Mouse (Mus musculus): Measurements from ENCODE around the gene Irf1.

The Irf1 gene

GRCm38 (mm10) chr11:53761822-53762221, 8.0 kb upstream of the Irf1 start:
- peak; percentile 94 for DNase-seq

GRCm38 (mm10) chr11:53762426-53762825, 7.4 kb upstream of the Irf1 start:
- DNase-seq: no peak

- DNase-seq: peak; percentile 98
Observed at GRCm38 (mm10) chr11:53762827-53763495, 6.9 kb upstream of the Irf1 start.

- DNase-seq: peak; percentile 97
Observed at GRCm38 (mm10) chr11:53763496-53764140, 6.2 kb upstream of the Irf1 start.

- DNase-seq: no peak
Observed at GRCm38 (mm10) chr11:53764581-53764980, 5.2 kb upstream of the Irf1 start.

- no peak for DNase-seq
Observed at GRCm38 (mm10) chr11:53768422-53769184, 1.2 kb upstream of the Irf1 start.

- DNase-seq: no peak
Observed at GRCm38 (mm10) chr11:53769185-53769576, 633 bp upstream of the Irf1 start.

- peak; percentile 83 for DNase-seq
Observed at GRCm38 (mm10) chr11:53770125-53770791, 444 bp downstream of the Irf1 start.

- DNase-seq: no peak
Observed at GRCm38 (mm10) chr11:53771001-53771744, 1.4 kb downstream of the Irf1 start.

- DNase-seq: no peak
Observed at GRCm38 (mm10) chr11:53772536-53772935, 2.7 kb downstream of the Irf1 start.

GRCm38 (mm10) chr11:53773087-53773486, 3.3 kb downstream of the Irf1 start, which contains the start of gene Gm17334:
TSS of gene Gm17334 (minus strand) at chr11:53773187.
- no peak for DNase-seq

GRCm38 (mm10) chr11:53773641-53774360, 4.0 kb downstream of the Irf1 start:
- DNase-seq: no peak

- DNase-seq: peak; percentile 43
Observed at GRCm38 (mm10) chr11:53774659-53775255, 4.9 kb downstream of the Irf1 start.

- no peak for DNase-seq
Observed at GRCm38 (mm10) chr11:53777736-53778135, 7.9 kb downstream of the Irf1 start.

GRCm38 (mm10) chr11:53778455-53778854, 8.6 kb downstream of the Irf1 start:
- no peak for DNase-seq

GRCm38 (mm10) chr11:53779808-53780207, 10.0 kb downstream of the Irf1 start:
- DNase-seq: no peak

- DNase-seq: no peak
Observed at GRCm38 (mm10) chr11:53780262-53780661, 10.4 kb downstream of the Irf1 start.

GRCm38 (mm10) chr11:53781201-53781775, 11.5 kb downstream of the Irf1 start:
- no peak for DNase-seq

- DNase-seq: no peak
Observed at GRCm38 (mm10) chr11:53781964-53782363, 12.2 kb downstream of the Irf1 start.

GRCm38 (mm10) chr11:53783288-53783687, 13.5 kb downstream of the Irf1 start:
- no peak for DNase-seq
